Mouse (Mus musculus): ENCODE measurements around the gene Arhgap17. TPM values are rescaled to one million over a fixed set of nuclear protein-coding genes. Genes with fewer than 3 reads are reported as not detected.
A peak's percentile ranks its signal among the peaks of the same experiment; 100 is the strongest.

The Arhgap17 gene
- polyA plus RNA-seq, 1 experiment from 2014 or later = 6.8 TPM

- H3K9ac ChIP-seq (replicated peaks) = no peak overlapping the region
- no peak overlapping the region for H3K4me3 ChIP-seq (ENCODE audit: low read depth, low read length)
- no peaks in the 10 kb centered on the region for H3K9me3 ChIP-seq (ENCODE audit: low read length)
- H3K36me3 ChIP-seq (replicated peaks; ENCODE audit: insufficient read depth, low read length) = no peaks in the 10 kb centered on the region
- peak overlapping the region; percentile 54 for H3K4me2 ChIP-seq (ENCODE audit: low read depth, low read length)
- DNase-seq (peak; percentile 40), ATAC-seq (peak; percentile 72)
- 47% methylated on average over 5 of the region's 5 CpGs for WGBS (ENCODE audit: insufficient replicate concordance)
- peaks cover 52% of the 10 kb centered on the region for H3K4me1 ChIP-seq (ENCODE audit: insufficient read depth)
- TF ChIP-seq CTCF (IDR thresholded peaks at IDR 0.05; ENCODE audit: low read depth) (no peak), EP300 (IDR thresholded peaks at IDR 0.05; ENCODE audit: low read depth) (peak; percentile 67; the same call in 1 of the 2 replicates)
- H3K27ac ChIP-seq (ENCODE audit: low read depth) = no peak overlapping the region
- no peaks in the 10 kb centered on the region for H3K27me3 ChIP-seq (ENCODE audit: insufficient read depth, low read length)
Observed at GRCm38 (mm10) chr7:123353879-123354278, 15.8 kb downstream of the Arhgap17 start.

GRCm38 (mm10) chr7:123353081-123353480 lies 16.6 kb downstream of the Arhgap17 start:
- H3K4me2 ChIP-seq (ENCODE audit: low read depth, low read length) = no peak overlapping the region
- no peaks in the 10 kb centered on the region for H3K36me3 ChIP-seq (replicated peaks; ENCODE audit: insufficient read depth, low read length)
- DNase-seq (no peak), ATAC-seq (no peak)
- H3K4me3 ChIP-seq (ENCODE audit: low read depth, low read length) = no peak overlapping the region
- WGBS (ENCODE audit: insufficient replicate concordance) = 97% methylated on average over 4 of the region's 4 CpGs
- no peaks in the 10 kb centered on the region for H3K27me3 ChIP-seq (ENCODE audit: insufficient read depth, low read length)
- peaks cover 54% of the 10 kb centered on the region for H3K4me1 ChIP-seq (ENCODE audit: insufficient read depth)
- no peak overlapping the region for H3K27ac ChIP-seq (ENCODE audit: low read depth)
- no peak for TF ChIP-seq EP300 (IDR thresholded peaks at IDR 0.05; ENCODE audit: low read depth)
- no peak for TF ChIP-seq CTCF (IDR thresholded peaks at IDR 0.05; ENCODE audit: low read depth)
- H3K9ac ChIP-seq (replicated peaks) = no peak overlapping the region
- no peaks in the 10 kb centered on the region for H3K9me3 ChIP-seq (ENCODE audit: low read length)

GRCm38 (mm10) chr7:123350243-123350642 lies 19.5 kb downstream of the Arhgap17 start:
- H3K9ac ChIP-seq (replicated peaks) = no peak overlapping the region

GRCm38 (mm10) chr7:123349813-123350212 lies 19.9 kb downstream of the Arhgap17 start:
- Histone ChIP-seq H3K4me2 (ENCODE audit: low read depth, low read length) (no peak overlapping the region), H3K36me3 (replicated peaks; ENCODE audit: insufficient read depth, low read length) (no peaks in the 10 kb centered on the region), H3K27me3 (ENCODE audit: insufficient read depth, low read length) (no peaks in the 10 kb centered on the region), H3K27ac (ENCODE audit: low read depth) (no peak overlapping the region), H3K9ac (replicated peaks) (no peak overlapping the region), H3K9me3 (ENCODE audit: low read length) (no peaks in the 10 kb centered on the region), H3K4me1 (ENCODE audit: insufficient read depth) (peaks cover 46% of the 10 kb centered on the region), H3K4me3 (ENCODE audit: low read depth, low read length) (no peak overlapping the region)
- 83% methylated on average over 11 of the region's 11 CpGs for WGBS (ENCODE audit: insufficient replicate concordance)
- TF ChIP-seq CTCF (IDR thresholded peaks at IDR 0.05; ENCODE audit: low read depth) = no peak
- TF ChIP-seq EP300 (IDR thresholded peaks at IDR 0.05; ENCODE audit: low read depth) = no peak
- no peak for DNase-seq
- no peak for ATAC-seq

More at GRCm38 (mm10) chr7:123350243-123350642, 19.5 kb downstream of the Arhgap17 start:
- Histone ChIP-seq H3K36me3 (replicated peaks; ENCODE audit: insufficient read depth, low read length) (no peaks in the 10 kb centered on the region), H3K4me3 (ENCODE audit: low read depth, low read length) (no peak overlapping the region), H3K4me1 (ENCODE audit: insufficient read depth) (peaks cover 51% of the 10 kb centered on the region), H3K27ac (ENCODE audit: low read depth) (no peak overlapping the region), H3K4me2 (ENCODE audit: low read depth, low read length) (no peak overlapping the region), H3K27me3 (ENCODE audit: insufficient read depth, low read length) (no peaks in the 10 kb centered on the region), H3K9me3 (ENCODE audit: low read length) (no peaks in the 10 kb centered on the region)
- DNase-seq (no peak), ATAC-seq (no peak)
- WGBS (ENCODE audit: insufficient replicate concordance) = 83% methylated on average over 2 of the region's 2 CpGs
- TF ChIP-seq CTCF (IDR thresholded peaks at IDR 0.05; ENCODE audit: low read depth) (no peak), EP300 (IDR thresholded peaks at IDR 0.05; ENCODE audit: low read depth) (no peak)

GRCm38 (mm10) chr7:123346631-123347290 lies 23.0 kb downstream of the Arhgap17 start:
- Histone ChIP-seq H3K4me1 (ENCODE audit: insufficient read depth) (peaks cover 20% of the 10 kb centered on the region), H3K9me3 (ENCODE audit: low read length) (no peaks in the 10 kb centered on the region), H3K27ac (ENCODE audit: low read depth) (no peak overlapping the region), H3K4me3 (ENCODE audit: low read depth, low read length) (no peak overlapping the region), H3K9ac (replicated peaks) (no peak overlapping the region), H3K36me3 (replicated peaks; ENCODE audit: insufficient read depth, low read length) (no peaks in the 10 kb centered on the region), H3K27me3 (ENCODE audit: insufficient read depth, low read length) (no peaks in the 10 kb centered on the region), H3K4me2 (ENCODE audit: low read depth, low read length) (no peak overlapping the region)
- ATAC-seq (no peak), DNase-seq (no peak)
- TF ChIP-seq CTCF (IDR thresholded peaks at IDR 0.05; ENCODE audit: low read depth) (no peak), EP300 (IDR thresholded peaks at IDR 0.05; ENCODE audit: low read depth) (no peak)
- 70% methylated on average over 7 of the region's 7 CpGs for WGBS (ENCODE audit: insufficient replicate concordance)

- TF ChIP-seq EP300 (IDR thresholded peaks at IDR 0.05; ENCODE audit: low read depth) (no peak), CTCF (IDR thresholded peaks at IDR 0.05; ENCODE audit: low read depth) (no peak)
- ATAC-seq = no peak
- Histone ChIP-seq H3K9me3 (ENCODE audit: low read length) (no peaks in the 10 kb centered on the region), H3K27ac (ENCODE audit: low read depth) (no peak overlapping the region), H3K36me3 (replicated peaks; ENCODE audit: insufficient read depth, low read length) (no peaks in the 10 kb centered on the region), H3K9ac (replicated peaks) (no peak overlapping the region), H3K4me2 (ENCODE audit: low read depth, low read length) (no peak overlapping the region), H3K4me1 (ENCODE audit: insufficient read depth) (peaks cover 23% of the 10 kb centered on the region), H3K27me3 (ENCODE audit: insufficient read depth, low read length) (no peaks in the 10 kb centered on the region), H3K4me3 (ENCODE audit: low read depth, low read length) (no peak overlapping the region)
- 83% methylated on average over 3 of the region's 3 CpGs for WGBS (ENCODE audit: insufficient replicate concordance)
- no peak for DNase-seq
Observed at GRCm38 (mm10) chr7:123345041-123345544, 24.6 kb downstream of the Arhgap17 start.

All from liver, postnatal 0 days (tissue).